Mouse (Mus musculus) small intestine, adult 2 months (tissue): ENCODE measurements at regions not wholly inside any gene's neighbourhood (a gene's known extent, or its start where the extent isn't known, plus 50 kb on each side); places are given as distances from the start of the nearest gene placed in this dataset.

Experiments
- CTCF ChIP-seq: fragments of 200-500 bp; IDR thresholded peaks from 2 replicates; pipeline ENCODE4 v1.5.1; 2012; ENCODE audit warnings: low read depth, mild to moderate bottlenecking, control low read depth, inconsistent platforms, low read length, moderate library complexity, mixed read lengths; ENCODE audit not compliant: insufficient replicate concordance, insufficient read length; ENCODE audit errors: extremely low read depth
- POLR2A ChIP-seq: fragments of 200-500 bp; IDR thresholded peaks from 2 replicates; pipeline ENCODE4 v1.6.1; 2012; ENCODE audit warnings: low read depth, mild to moderate bottlenecking, control low read depth, inconsistent platforms, low read length, moderate library complexity

- TF ChIP-seq CTCF (no peak), POLR2A (no peak)
Measured at GRCm38 (mm10) chr1:137464971-137465370, 504.7 kb upstream of the Nr5a2 start.
